ENCODE assay signal across 18 mouse cellular contexts in genomic region chr7:95551798-95552387, GRCm38 (mm10).
DNase-seq lines count a peak whose midpoint lies in the region; ATAC-seq and TF ChIP-seq lines count a peak whose summit lies in the region.
"Had no signal": no experiment of that assay in that cellular context is flagged by ENCODE, and none has a peak within 500 bp of the region (broad histone marks: within the 10 kb centered on the region; RNA-seq: fewer than 3 reads in every experiment).

No protein-coding gene starts in this region.

- no peak overlapping the region for H3K27ac ChIP-seq in intestine, embryonic 16.5 days (ENCODE audit: low read length)
- no peak overlapping the region for H3K27ac ChIP-seq in stomach, embryonic 14.5 days (ENCODE audit: low read length)
- no peak overlapping the region for H3K27ac ChIP-seq in gastrocnemius, adult 2 months
- H3K27ac ChIP-seq: embryonic facial prominence, embryonic 13.5 days; forebrain, embryonic 12.5 days; heart, adult 2 months; hindbrain, embryonic 10.5 days had no signal

- peak; percentile 22 to 41 for DNase-seq in urinary bladder, adult 18-20 months (ENCODE audit: low spot score in 2 of 2)
- no peak for DNase-seq in urinary bladder, postnatal 4 days (ENCODE audit: low spot score in 2 of 2)
- no peak for DNase-seq in liver
- DNase-seq in gastrocnemius, adult 2 months, result no peak
- DNase-seq: adrenal gland, adult 2 months; adrenal gland, postnatal 25 days; cerebellum, adult 18-20 months; cerebellum, adult 9-11 months; cerebellum, postnatal 36 days; gastrocnemius, postnatal 14 days; heart, adult 2 months had no signal

- no peak overlapping the region for H3K4me2 ChIP-seq in intestine, embryonic 16.5 days (ENCODE audit: low read depth, low read length)
- H3K4me2 ChIP-seq in stomach, embryonic 14.5 days (replicated peaks; ENCODE audit: low read depth, low read length), result no peak overlapping the region
- H3K4me2 ChIP-seq: embryonic facial prominence, embryonic 13.5 days; forebrain, embryonic 12.5 days; heart, embryonic 12.5 days had no signal

- no peaks in the 10 kb centered on the region for H3K4me1 ChIP-seq in intestine, embryonic 16.5 days (ENCODE audit: control insufficient read depth, insufficient read depth, low read length)
- H3K4me1 ChIP-seq in stomach, embryonic 14.5 days (ENCODE audit: control insufficient read depth, insufficient read depth, low read length), result no peaks in the 10 kb centered on the region
- H3K4me1 ChIP-seq: embryonic facial prominence, embryonic 13.5 days; forebrain, embryonic 12.5 days; heart, embryonic 12.5 days; hindbrain, embryonic 10.5 days had no signal

- ATAC-seq in intestine, embryonic 16.5 days, result peak; percentile 56; the same call in 1 of the 2 replicates
- peak; percentile 89 for ATAC-seq in stomach, embryonic 14.5 days (ENCODE audit: insufficient number of reproducible peaks, insufficient read depth, low FRiP score, low read depth)
- ATAC-seq: forebrain, embryonic 16.5 days had no signal

- no peak overlapping the region for H3K4me3 ChIP-seq in intestine, embryonic 16.5 days (ENCODE audit: low read length)
- H3K4me3 ChIP-seq in stomach, embryonic 14.5 days (ENCODE audit: low read depth, low read length), result no peak overlapping the region
- no peak overlapping the region for H3K4me3 ChIP-seq in gastrocnemius, adult 2 months
- H3K4me3 ChIP-seq: embryonic facial prominence, embryonic 13.5 days; forebrain, embryonic 12.5 days; heart, adult 2 months; heart, embryonic 12.5 days; hindbrain, embryonic 10.5 days had no signal

- H3K9ac ChIP-seq in intestine, embryonic 16.5 days (ENCODE audit: low read depth, low read length), result no peak overlapping the region
- H3K9ac ChIP-seq in stomach, embryonic 14.5 days (replicated peaks; ENCODE audit: low read depth, low read length), result no peak overlapping the region
- H3K9ac ChIP-seq: embryonic facial prominence, embryonic 13.5 days; forebrain, embryonic 12.5 days; heart, embryonic 12.5 days had no signal

- no peaks in the 10 kb centered on the region for H3K36me3 ChIP-seq in intestine, embryonic 16.5 days (ENCODE audit: control insufficient read depth, insufficient read depth, low read length)
- H3K36me3 ChIP-seq in stomach, embryonic 14.5 days (ENCODE audit: control insufficient read depth, insufficient read depth, low read length), result no peaks in the 10 kb centered on the region
- H3K36me3 ChIP-seq: embryonic facial prominence, embryonic 13.5 days; forebrain, embryonic 12.5 days; heart, embryonic 12.5 days; hindbrain, embryonic 10.5 days had no signal

- 60% methylated on average over 3 of the region's 3 CpGs for WGBS in intestine, embryonic 16.5 days
- 41% methylated on average over 3 of the region's 3 CpGs for WGBS in stomach, embryonic 14.5 days

- no peak for TF ChIP-seq CTCF in gastrocnemius, adult 2 months (IDR thresholded peaks at IDR 0.05)

- intact Hi-C loops in gastrocnemius, adult 2 months (cut with DNase I), result no loop called here

- H3K27me3 ChIP-seq in intestine, embryonic 16.5 days (replicated peaks; ENCODE audit: control insufficient read depth, insufficient read depth, low read length), result no peaks in the 10 kb centered on the region
- no peaks in the 10 kb centered on the region for H3K27me3 ChIP-seq in stomach, embryonic 14.5 days (ENCODE audit: control insufficient read depth, insufficient read depth, low read length)
- H3K27me3 ChIP-seq: embryonic facial prominence, embryonic 13.5 days; forebrain, embryonic 12.5 days; heart, embryonic 12.5 days had no signal

- H3K9me3 ChIP-seq in intestine, embryonic 16.5 days (ENCODE audit: control insufficient read depth, low read length), result no peaks in the 10 kb centered on the region
- no peaks in the 10 kb centered on the region for H3K9me3 ChIP-seq in stomach, embryonic 14.5 days (ENCODE audit: control insufficient read depth, low read depth, low read length)
- H3K9me3 ChIP-seq: embryonic facial prominence, embryonic 13.5 days; forebrain, embryonic 12.5 days; heart, embryonic 12.5 days; hindbrain, embryonic 10.5 days had no signal

Comparison
In these comparisons a context has a peak if more than half of its experiments do, and no peak if none do; other contexts are left out.
1. DNase-seq: peak in urinary bladder, adult 18-20 months (2 of 2); none in urinary bladder, postnatal 4 days (0 of 2), liver (single experiment) and gastrocnemius, adult 2 months (single experiment).